Mouse (Mus musculus) liver, embryonic 12.5 days (tissue): ENCODE data around the gene Slc22a17. TPM values are rescaled to one million over a fixed set of nuclear protein-coding genes. Genes with fewer than 3 reads are reported as not detected.
"Not testable (repeated sequence)": the region's sequence is repeated elsewhere in the genome, so short reads cannot be mapped to it uniquely, and the experiment has no call there.

Experiments
- ATAC-seq: fragments of 200-750 bp; cut with Nextera tagmentation; 2 replicates; pipeline ENCODE4 v1.8.0; 2017; ENCODE audit warnings: moderate number of reproducible peaks, mild to moderate bottlenecking, moderate library complexity
- H3K27ac ChIP-seq: fragments of 300-500 bp; sonication (generic); 2 replicates; pipeline ENCODE4 v1.5.1; 2016; ENCODE audit warnings: mild to moderate bottlenecking
- H3K27me3 ChIP-seq: fragments of 300-500 bp; sonication (generic); replicated peaks from 2 replicates; pipeline ENCODE4 v1.6.1; 2016; ENCODE audit warnings: mild to moderate bottlenecking, moderate library complexity
- H3K36me3 ChIP-seq: fragments of 300-500 bp; sonication (generic); 2 replicates; pipeline ENCODE4 v1.6.1; 2016; ENCODE audit warnings: mild to moderate bottlenecking, moderate library complexity
- H3K4me1 ChIP-seq: fragments of 300-500 bp; sonication (generic); 2 replicates; pipeline ENCODE4 v1.6.1; 2016
- H3K4me2 ChIP-seq: fragments of 300-500 bp; sonication (generic); 2 replicates; pipeline ENCODE4 v1.6.1; 2016; ENCODE audit warnings: mild to moderate bottlenecking, moderate library complexity
- H3K4me3 ChIP-seq: fragments of 300-500 bp; sonication (generic); 2 replicates; pipeline ENCODE4 v1.5.1; 2016; ENCODE audit warnings: mild to moderate bottlenecking, moderate library complexity
- H3K9ac ChIP-seq: fragments of 300-500 bp; sonication (generic); 2 replicates; pipeline ENCODE4 v1.6.1; 2016; ENCODE audit warnings: mild to moderate bottlenecking, moderate library complexity
- H3K9me3 ChIP-seq: fragments of 300-500 bp; sonication (generic); replicated peaks from 2 replicates; pipeline ENCODE4 v1.6.1; 2016; ENCODE audit warnings: mild to moderate bottlenecking, moderate library complexity
- WGBS: fragments of 180-500 bp; shearing (Covaris S2); methylation state at CpG from one replicate; pipeline ENCODE4 v1.1.7; 2016; ENCODE audit not compliant: insufficient replicate concordance; 5-methylcytosine and 5-hydroxymethylcytosine counted together
- polyA plus RNA-seq: library from polyadenylated mRNA; unstranded; fragments of >200 nt; fragmentation: Nextera tagmentation; extraction: Ambion mirVana; gene quantifications from 2 replicates; pipeline ENCODE4 v1.2.1, GENCODE M21; 2016

Slc22a17 gene
- polyA plus RNA-seq, 1 experiment from 2014 or later = 6.0 TPM

DNA sequence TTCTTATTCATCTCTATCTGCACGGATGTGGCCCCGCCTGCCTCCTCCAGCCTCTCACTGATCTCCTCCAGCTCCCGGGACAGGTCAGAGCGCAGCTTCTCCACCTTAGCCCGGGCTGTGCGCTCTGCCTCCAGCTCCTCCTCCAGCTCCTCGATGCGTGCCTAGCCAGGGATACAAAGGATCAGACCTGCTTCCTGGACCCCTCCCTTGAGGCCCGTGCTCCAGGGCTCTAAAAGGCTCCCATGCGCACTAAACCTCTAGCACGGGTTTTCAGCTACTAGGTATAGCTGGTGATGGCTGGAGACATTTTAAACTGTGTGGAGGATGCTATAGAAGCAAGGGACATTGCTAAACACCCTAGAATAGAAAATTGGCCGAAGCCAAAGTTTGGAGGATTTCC lies 37.6 kb upstream of the Slc22a17 start:
- Histone ChIP-seq H3K4me2 (no peak overlapping the region), H3K27me3 (peaks cover 31% of the 10 kb centered on the region), H3K9ac (no peak overlapping the region), H3K4me3 (no peak overlapping the region), H3K36me3 (no peaks in the 10 kb centered on the region), H3K27ac (no peak overlapping the region), H3K9me3 (no peaks in the 10 kb centered on the region), H3K4me1 (no peaks in the 10 kb centered on the region)
- 37% methylated on average over 12 of the region's 12 CpGs for WGBS
- ATAC-seq = no peak

DNA sequence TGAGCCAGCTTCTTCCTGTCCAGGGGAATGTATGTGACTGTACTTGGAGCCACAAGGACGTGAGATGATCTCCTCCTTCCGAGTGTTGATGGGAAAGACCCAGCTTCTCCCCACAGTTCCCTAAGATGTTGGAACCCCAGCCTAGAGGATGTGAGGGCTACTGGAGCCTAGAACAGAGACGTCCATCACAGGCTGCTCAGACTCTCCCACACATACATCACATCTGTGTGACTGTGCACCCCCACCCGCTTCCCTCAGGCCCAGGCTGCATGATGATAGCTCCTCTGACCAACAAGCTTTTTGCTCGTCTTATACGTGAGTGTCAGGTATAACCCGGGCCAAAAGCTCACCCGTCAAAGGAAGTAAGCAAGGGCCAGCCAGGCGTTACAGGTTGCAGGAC lies 35.8 kb upstream of the Slc22a17 start:
- 54% methylated on average over 9 of the region's 9 CpGs for WGBS
- Histone ChIP-seq H3K27ac (no peak overlapping the region), H3K36me3 (no peaks in the 10 kb centered on the region), H3K4me1 (no peaks in the 10 kb centered on the region), H3K4me2 (no peak overlapping the region), H3K9me3 (no peaks in the 10 kb centered on the region), H3K4me3 (no peak overlapping the region), H3K9ac (no peak overlapping the region), H3K27me3 (peaks cover 31% of the 10 kb centered on the region)
- no peak for ATAC-seq

GRCm38 (mm10) chr14:54947008-54947407 lies 34.1 kb upstream of the Slc22a17 start:
- ATAC-seq, H3K4me2 ChIP-seq, H3K27ac ChIP-seq, H3K9ac ChIP-seq, H3K9me3 ChIP-seq, H3K4me3 ChIP-seq, H3K36me3 ChIP-seq, H3K4me1 ChIP-seq: not testable (repeated sequence)
- 72% methylated on average over 11 of the region's 11 CpGs for WGBS
- H3K27me3 ChIP-seq = peaks cover 21% of the 10 kb centered on the region

DNA sequence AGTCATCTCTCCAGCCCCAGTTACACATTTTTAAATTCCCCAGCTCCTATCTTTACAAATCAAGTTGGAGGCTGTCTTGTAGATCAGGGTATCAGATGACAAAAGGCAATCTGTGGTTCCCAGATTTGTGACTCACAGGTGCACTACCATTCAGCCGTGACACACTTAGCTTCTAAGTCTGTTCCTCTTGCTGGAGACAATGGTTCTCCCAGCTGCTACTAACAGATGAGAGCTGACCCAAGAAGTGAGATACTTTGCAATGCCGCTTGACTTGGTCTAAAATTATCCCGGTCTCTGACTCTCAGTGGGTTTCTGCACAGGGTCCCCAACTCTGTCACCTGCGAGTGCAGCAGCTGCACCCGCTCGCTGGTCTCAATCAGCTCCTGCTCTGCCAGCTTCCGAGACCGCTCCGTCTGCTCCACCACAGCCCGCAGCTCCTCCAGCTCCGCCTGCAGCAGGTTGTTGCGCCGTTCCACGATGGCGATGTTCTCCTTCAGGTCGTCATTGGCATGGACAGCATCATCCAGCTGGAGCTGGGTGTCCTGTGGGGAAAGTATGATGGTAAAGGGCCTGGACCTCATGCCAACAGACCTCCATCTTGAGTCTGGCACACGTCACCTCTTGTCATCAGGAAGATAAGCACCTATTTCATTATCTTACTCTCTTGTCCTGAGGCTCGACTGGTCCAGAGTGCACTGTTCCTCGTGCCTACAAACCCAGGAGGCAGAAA lies 33.2 kb upstream of the Slc22a17 start:
- Histone ChIP-seq H3K9me3 (no peaks in the 10 kb centered on the region), H3K4me1 (no peaks in the 10 kb centered on the region), H3K9ac (no peak overlapping the region), H3K36me3 (no peaks in the 10 kb centered on the region), H3K27me3 (peaks cover 19% of the 10 kb centered on the region), H3K27ac (no peak overlapping the region), H3K4me2 (no peak overlapping the region), H3K4me3 (no peak overlapping the region)
- WGBS = 67% methylated on average over 19 of the region's 19 CpGs
- ATAC-seq = no peak

DNA sequence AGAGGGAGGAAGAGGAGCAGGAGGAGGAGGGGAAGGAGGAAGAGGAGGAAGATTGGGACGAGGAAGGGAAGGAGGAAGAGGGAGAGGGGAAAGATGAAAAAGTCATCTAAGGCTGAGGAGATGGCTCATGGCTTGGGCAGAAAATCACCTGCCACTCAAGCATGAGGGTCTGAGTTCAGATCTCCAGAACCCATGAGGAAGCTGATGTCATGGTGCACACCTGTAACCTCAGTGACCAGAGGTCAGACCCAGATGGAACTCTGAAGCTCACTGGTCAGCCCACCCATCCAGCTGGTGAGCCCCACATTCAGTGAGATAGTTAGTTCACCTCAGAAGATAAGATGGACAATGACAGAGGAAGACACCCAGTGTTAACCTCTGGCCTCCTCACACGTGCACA lies 32.0 kb upstream of the Slc22a17 start:
- 33% methylated on average over 2 of the region's 2 CpGs for WGBS
- no peak overlapping the region for H3K27ac ChIP-seq
- no peaks in the 10 kb centered on the region for H3K36me3 ChIP-seq

GRCm38 (mm10) chr14:54943971-54944370 lies 31.0 kb upstream of the Slc22a17 start:
- H3K4me1 ChIP-seq = no peaks in the 10 kb centered on the region
- H3K27me3 ChIP-seq = peaks cover 17% of the 10 kb centered on the region; the same call in 1 of the 2 replicates
- H3K4me3 ChIP-seq = no peak overlapping the region
- H3K9ac ChIP-seq = no peak overlapping the region
- H3K9me3 ChIP-seq = no peaks in the 10 kb centered on the region
- no peak overlapping the region for H3K4me2 ChIP-seq
- ATAC-seq = no peak
- whole genome bisulfite sequencing = 73% methylated on average over 7 of the region's 7 CpGs
- no peak overlapping the region for H3K27ac ChIP-seq
- no peaks in the 10 kb centered on the region for H3K36me3 ChIP-seq

More for the DNA sequence above, 32.0 kb upstream of the Slc22a17 start:
- Histone ChIP-seq H3K9ac (no peak overlapping the region), H3K4me1 (no peaks in the 10 kb centered on the region), H3K9me3 (no peaks in the 10 kb centered on the region), H3K4me2 (no peak overlapping the region), H3K27me3 (peaks cover 21% of the 10 kb centered on the region), H3K4me3 (no peak overlapping the region)
- ATAC-seq = no peak

DNA sequence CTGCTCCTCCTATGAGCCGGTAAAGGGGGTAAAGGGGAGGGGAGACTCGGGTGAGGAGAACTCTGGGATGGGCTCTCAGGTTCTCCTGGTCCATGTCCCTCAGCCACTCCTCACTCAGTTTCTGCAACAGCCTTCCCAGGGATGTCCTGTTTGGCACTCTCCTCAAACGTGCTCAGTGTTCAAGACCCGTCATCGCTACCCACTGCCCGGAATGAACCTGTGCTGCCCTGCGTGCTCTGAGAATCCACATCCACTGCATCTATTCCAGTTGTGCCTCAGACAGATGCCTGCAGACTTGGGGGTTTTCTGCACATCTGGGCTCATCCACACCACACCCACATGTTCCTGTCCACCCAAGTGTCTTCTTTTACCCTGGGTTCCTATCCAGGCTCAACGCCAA lies 29.5 kb upstream of the Slc22a17 start:
- ATAC-seq = no peak
- H3K9me3 ChIP-seq = no peaks in the 10 kb centered on the region
- H3K27ac ChIP-seq = no peak overlapping the region
- WGBS = 68% methylated on average over 8 of the region's 8 CpGs
- no peaks in the 10 kb centered on the region for H3K36me3 ChIP-seq
- no peaks in the 10 kb centered on the region for H3K4me1 ChIP-seq
- H3K4me2 ChIP-seq = no peak overlapping the region
- H3K9ac ChIP-seq = no peak overlapping the region
- H3K27me3 ChIP-seq = peaks cover 20% of the 10 kb centered on the region; the same call in 1 of the 2 replicates
- no peak overlapping the region for H3K4me3 ChIP-seq

DNA sequence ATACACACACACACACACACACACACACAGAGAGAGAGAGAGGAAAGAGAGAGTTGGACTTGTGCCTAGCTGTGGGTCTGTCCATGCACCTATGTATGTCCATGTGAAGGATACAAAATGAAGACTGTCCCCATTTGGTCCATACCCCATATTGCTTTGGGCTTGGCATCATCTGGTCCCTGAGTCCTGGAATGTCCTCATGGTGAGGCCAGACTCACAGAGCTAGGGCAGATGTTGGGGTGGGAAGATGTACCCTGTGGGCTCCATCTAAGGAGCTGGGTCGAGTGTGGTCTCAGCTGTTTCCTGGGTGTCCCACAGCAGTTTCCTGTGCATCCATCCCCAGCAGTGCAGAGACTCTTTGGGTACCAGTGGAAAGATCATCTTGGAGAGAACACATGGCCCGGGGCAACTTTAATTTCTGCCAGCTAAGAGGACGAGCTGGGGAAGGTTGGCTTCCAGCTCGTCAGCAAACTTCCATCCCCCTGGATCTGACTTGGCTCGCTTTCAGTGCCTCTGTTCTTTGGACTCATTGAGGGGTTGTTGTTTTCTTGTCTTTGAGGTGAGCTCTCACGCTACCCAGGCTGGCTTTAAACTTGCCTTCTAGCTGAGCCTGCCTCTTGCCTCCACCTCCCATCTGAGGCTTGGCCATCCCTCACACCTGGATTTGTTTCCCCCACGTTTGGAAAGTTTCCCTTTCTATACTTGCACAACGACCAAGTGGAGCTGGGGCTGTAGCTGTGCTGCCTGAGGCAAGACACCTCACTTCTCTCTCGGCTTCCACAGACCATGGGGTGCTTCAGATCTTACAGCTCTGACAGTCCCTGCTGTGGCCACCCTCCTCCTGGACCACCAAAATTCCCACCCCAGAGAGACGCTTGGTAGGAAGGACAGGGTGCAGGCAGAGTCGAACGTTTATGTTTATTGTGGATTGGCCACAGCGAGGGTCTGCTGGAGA lies 28.4 kb upstream of the Slc22a17 start:
- no peak overlapping the region for H3K9ac ChIP-seq
- H3K27me3 ChIP-seq = peaks cover 25% of the 10 kb centered on the region; the same call in 1 of the 2 replicates
- no peak overlapping the region for H3K4me2 ChIP-seq
- 41% methylated on average over 13 of the region's 13 CpGs for WGBS
- no peaks in the 10 kb centered on the region for H3K4me1 ChIP-seq
- H3K4me3 ChIP-seq = no peak overlapping the region
- H3K27ac ChIP-seq = no peak overlapping the region
- no peak for ATAC-seq
- H3K36me3 ChIP-seq = no peaks in the 10 kb centered on the region
- no peaks in the 10 kb centered on the region for H3K9me3 ChIP-seq

- Histone ChIP-seq H3K4me1 (no peaks in the 10 kb centered on the region), H3K36me3 (no peaks in the 10 kb centered on the region), H3K9ac (no peak overlapping the region), H3K27ac (no peak overlapping the region), H3K4me2 (no peak overlapping the region), H3K9me3 (no peaks in the 10 kb centered on the region), H3K27me3 (peaks cover 37% of the 10 kb centered on the region; the same call in 1 of the 2 replicates), H3K4me3 (no peak overlapping the region)
- no peak for ATAC-seq
- 52% methylated on average over 3 of the region's 3 CpGs for WGBS
These were observed 27.2 kb upstream of the Slc22a17 start for GRCm38 (mm10) chr14:54940176-54940530.

DNA sequence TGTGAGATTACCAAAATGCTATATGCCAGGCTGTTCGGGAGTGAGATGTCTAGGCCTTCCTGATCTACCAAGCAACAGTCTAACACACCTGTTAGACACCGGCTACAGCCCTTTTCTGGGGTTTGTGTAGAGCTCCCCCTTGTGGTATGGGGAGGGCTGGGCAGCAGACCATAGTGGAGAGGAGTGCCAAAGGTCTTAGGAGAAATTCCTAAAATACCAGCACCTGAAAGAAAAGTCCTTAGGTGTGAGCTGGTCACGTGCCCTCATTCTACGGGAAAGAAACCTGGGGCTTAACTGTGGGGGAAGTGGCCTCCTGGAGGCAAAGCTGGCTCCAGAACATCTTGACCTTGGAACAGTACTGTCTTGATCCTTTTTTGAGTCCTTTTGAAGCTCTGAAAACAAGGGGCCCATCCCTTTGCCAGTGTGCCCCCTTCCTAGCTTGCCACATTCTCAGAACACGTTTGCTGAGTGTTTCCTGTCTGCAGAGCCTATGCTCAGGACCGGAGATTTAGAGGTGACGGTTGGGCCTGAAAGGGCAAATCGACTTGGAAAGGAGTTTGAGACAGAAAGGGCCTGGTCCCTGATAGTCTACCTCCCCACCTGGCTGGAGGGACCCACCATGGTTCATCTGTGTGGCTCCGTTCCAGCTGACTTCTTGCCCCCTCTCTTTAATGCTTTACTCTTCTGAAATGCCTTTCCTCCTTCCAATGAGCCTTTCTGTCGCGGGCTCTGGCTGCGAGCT lies 26.7 kb upstream of the Slc22a17 start:
- H3K9ac ChIP-seq = no peak overlapping the region

GRCm38 (mm10) chr14:54938431-54939219 lies 25.7 kb upstream of the Slc22a17 start:
- no peak overlapping the region for H3K4me2 ChIP-seq
- H3K27ac ChIP-seq = no peak overlapping the region
- 63% methylated on average over 15 of the region's 15 CpGs for WGBS

More for the DNA sequence above, 26.7 kb upstream of the Slc22a17 start:
- H3K4me1 ChIP-seq = no peaks in the 10 kb centered on the region
- H3K27ac ChIP-seq = no peak overlapping the region
- ATAC-seq = no peak
- WGBS = 41% methylated on average over 12 of the region's 12 CpGs
- H3K9me3 ChIP-seq = no peaks in the 10 kb centered on the region
- no peaks in the 10 kb centered on the region for H3K36me3 ChIP-seq
- H3K27me3 ChIP-seq = peaks cover 41% of the 10 kb centered on the region
- H3K4me2 ChIP-seq = no peak overlapping the region
- H3K4me3 ChIP-seq = no peak overlapping the region

More at GRCm38 (mm10) chr14:54938431-54939219, 25.7 kb upstream of the Slc22a17 start:
- Histone ChIP-seq H3K4me1 (no peaks in the 10 kb centered on the region), H3K27me3 (peaks cover 41% of the 10 kb centered on the region), H3K9me3 (no peaks in the 10 kb centered on the region), H3K4me3 (no peak overlapping the region), H3K9ac (no peak overlapping the region), H3K36me3 (no peaks in the 10 kb centered on the region)
- ATAC-seq = no peak
